9 mouse cellular contexts compared by ENCODE assay signal in genomic region chr10:104661672-104662071, GRCm38 (mm10).
DNase-seq lines count a peak whose midpoint lies in the region; ATAC-seq and TF ChIP-seq lines count a peak whose summit lies in the region.
"Had no signal": no experiment of that assay in that cellular context is flagged by ENCODE, and none has a peak within 500 bp of the region (broad histone marks: within the 10 kb centered on the region; RNA-seq: fewer than 3 reads in every experiment).

No protein-coding gene starts in this region.

- TF ChIP-seq POLR2A in brain, embryonic 14.5 days (IDR thresholded peaks at IDR 0.05; ENCODE audit: borderline replicate concordance, extremely low read depth, insufficient read depth, insufficient read length, poor library complexity, severe bottlenecking): no peak

- DNase-seq in layer of hippocampus, adult 11-12 months (ENCODE audit: low spot score): peak; percentile 5
- DNase-seq in layer of hippocampus, adult 8-10 months (ENCODE audit: low spot score in 2 of 2): no peak
- DNase-seq in brain, embryonic 14.5 days (ENCODE audit: low read depth): peak; percentile 97
- DNase-seq in embryo, embryonic 9.5 days (ENCODE audit: extremely low spot score): peak; percentile 14
- DNase-seq in heart, adult 11 months: no peak
- DNase-seq in liver, postnatal 0 days: no peak
- DNase-seq: thymus, postnatal 4 days had no signal

- H3K27me3 ChIP-seq in midbrain, embryonic 12.5 days: no peaks in the 10 kb centered on the region
- H3K27me3 ChIP-seq in liver, postnatal 0 days (ENCODE audit: insufficient read depth, low read length): no peaks in the 10 kb centered on the region

- no peak overlapping the region for H3K9ac ChIP-seq in midbrain, embryonic 12.5 days (replicated peaks)
- H3K9ac ChIP-seq in liver, postnatal 0 days (replicated peaks): no peak overlapping the region

- H3K4me3 ChIP-seq in midbrain, embryonic 12.5 days: no peak overlapping the region
- H3K4me3 ChIP-seq in liver, postnatal 0 days (ENCODE audit: low read depth, low read length): no peak overlapping the region

- no peak overlapping the region; the same call in 1 of the 2 replicates for H3K27ac ChIP-seq in midbrain, embryonic 12.5 days (replicated peaks)
- H3K27ac ChIP-seq in liver, postnatal 0 days (ENCODE audit: low read depth): no peak overlapping the region

- TF ChIP-seq EP300 in liver, postnatal 0 days (IDR thresholded peaks at IDR 0.05; ENCODE audit: low read depth): no peak

- H3K4me1 ChIP-seq in midbrain, embryonic 12.5 days: no peaks in the 10 kb centered on the region
- no peaks in the 10 kb centered on the region for H3K4me1 ChIP-seq in liver, postnatal 0 days (ENCODE audit: insufficient read depth)

- H3K4me2 ChIP-seq in midbrain, embryonic 12.5 days (replicated peaks): no peak overlapping the region
- no peak overlapping the region for H3K4me2 ChIP-seq in liver, postnatal 0 days (ENCODE audit: low read depth, low read length)

- no peaks in the 10 kb centered on the region for H3K9me3 ChIP-seq in midbrain, embryonic 12.5 days
- no peaks in the 10 kb centered on the region; the same call in 1 of the 2 replicates for H3K9me3 ChIP-seq in liver, postnatal 0 days (ENCODE audit: low read length)

- 30% methylated on average over 7 of the region's 7 CpGs for WGBS in midbrain, embryonic 12.5 days
- WGBS in liver, postnatal 0 days (ENCODE audit: insufficient replicate concordance): 70% methylated on average over 7 of the region's 7 CpGs

- peak; percentile 79 for ATAC-seq in midbrain, embryonic 12.5 days (ENCODE audit: low FRiP score, low read depth)
- ATAC-seq in liver, postnatal 0 days: no peak

- TF ChIP-seq CTCF in brain, embryonic 14.5 days (IDR thresholded peaks at IDR 0.05; ENCODE audit: borderline replicate concordance, extremely low read depth, insufficient read depth, insufficient read length): no peak
- TF ChIP-seq CTCF in liver, postnatal 0 days (IDR thresholded peaks at IDR 0.05; ENCODE audit: low read depth): no peak

- H3K36me3 ChIP-seq in midbrain, embryonic 12.5 days: no peaks in the 10 kb centered on the region
- no peaks in the 10 kb centered on the region for H3K36me3 ChIP-seq in liver, postnatal 0 days (replicated peaks; ENCODE audit: insufficient read depth, low read length)
- H3K36me3 ChIP-seq: G1E had no signal

Comparison
In these comparisons a context has a peak if more than half of its experiments do, and no peak if none do; other contexts are left out.
1. DNase-seq: peak in layer of hippocampus, adult 11-12 months (single experiment), brain, embryonic 14.5 days (single experiment) and embryo, embryonic 9.5 days (single experiment); none in layer of hippocampus, adult 8-10 months (0 of 2), heart, adult 11 months (single experiment) and liver, postnatal 0 days (single experiment).